Mouse (Mus musculus) limb, embryonic 15.5 days (tissue): ENCODE data around the gene Wscd1. TPM values are rescaled to one million over a fixed set of nuclear protein-coding genes. Genes with fewer than 3 reads are reported as not detected.
A peak's percentile ranks its signal among the peaks of the same experiment; 100 is the strongest.

Experiments used
- ATAC-seq: fragments of 200-750 bp; cut with Nextera tagmentation; 2 replicates; pipeline ENCODE4 v1.8.0; 2017; ENCODE audit warnings: low read depth, moderate TSS enrichment; ENCODE audit not compliant: insufficient number of reproducible peaks, low FRiP score, low TSS enrichment
- H3K27ac ChIP-seq: fragments of 300-500 bp; sonication (generic); 2 replicates; pipeline ENCODE4 v1.5.1; 2015; ENCODE audit warnings: moderate library complexity, mild to moderate bottlenecking, inconsistent platforms
- H3K27me3 ChIP-seq: fragments of 300-500 bp; sonication (generic); 2 replicates; pipeline ENCODE4 v1.6.1; 2015; ENCODE audit warnings: inconsistent platforms
- H3K36me3 ChIP-seq: fragments of 300-500 bp; sonication (generic); 2 replicates; pipeline ENCODE4 v1.6.1; 2015; ENCODE audit warnings: inconsistent platforms
- H3K4me1 ChIP-seq: fragments of 300-500 bp; sonication (generic); 2 replicates; pipeline ENCODE4 v1.6.1; 2015; ENCODE audit warnings: inconsistent platforms
- H3K4me2 ChIP-seq: fragments of 300-500 bp; sonication (generic); 2 replicates; pipeline ENCODE4 v1.6.1; 2015; ENCODE audit warnings: mild to moderate bottlenecking, inconsistent platforms
- H3K4me3 ChIP-seq: fragments of 300-500 bp; sonication (generic); 2 replicates; pipeline ENCODE4 v1.5.1; 2015; ENCODE audit warnings: mild to moderate bottlenecking, inconsistent platforms
- H3K9ac ChIP-seq: fragments of 300-500 bp; sonication (generic); 2 replicates; pipeline ENCODE4 v1.6.1; 2015; ENCODE audit warnings: inconsistent platforms
- H3K9me3 ChIP-seq: fragments of 300-500 bp; sonication (generic); 2 replicates; pipeline ENCODE4 v1.6.1; 2016; ENCODE audit warnings: inconsistent platforms
- WGBS: fragments of 180-500 bp; shearing (Covaris S2); methylation state at CpG from one replicate; pipeline ENCODE4 v1.1.7; 2015; 5-methylcytosine and 5-hydroxymethylcytosine counted together
- polyA plus RNA-seq: library from polyadenylated mRNA; unstranded; fragments of >200 nt; fragmentation: Nextera tagmentation; extraction: Ambion mirVana; gene quantifications from 2 replicates; pipeline ENCODE4 v1.2.1, GENCODE M21; 2015

Gene Wscd1
- polyA plus RNA-seq, 1 experiment from 2014 or later: 3.2 TPM

DNA sequence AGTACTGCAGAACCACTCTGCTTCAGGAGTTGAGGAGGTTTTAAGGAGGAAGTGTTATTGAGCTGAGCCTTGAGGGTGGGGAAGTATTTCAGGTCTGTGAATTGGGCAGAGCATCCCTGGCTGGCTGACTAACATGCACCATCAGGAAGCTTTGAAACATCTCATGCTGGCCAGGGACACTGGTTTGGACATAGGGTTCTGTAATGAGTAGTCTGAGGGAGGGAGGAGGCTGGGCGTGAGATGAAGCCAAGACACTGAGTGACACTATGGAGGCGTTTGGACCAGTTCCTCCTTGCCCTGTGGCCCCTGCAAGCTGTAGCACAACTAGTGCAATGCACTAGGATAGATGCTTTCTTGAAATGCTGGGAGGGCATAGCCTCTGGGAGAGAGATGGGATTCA lies 5.4 kb downstream of the Wscd1 start:
- WGBS: 63% methylated on average over 2 of the region's 2 CpGs
- Histone ChIP-seq H3K36me3 (no peaks in the 10 kb centered on the region), H3K27ac (no peak overlapping the region), H3K4me2 (no peak overlapping the region), H3K9ac (no peak overlapping the region), H3K4me3 (no peak overlapping the region), H3K9me3 (no peaks in the 10 kb centered on the region), H3K4me1 (peaks cover 15% of the 10 kb centered on the region), H3K27me3 (peaks cover 49% of the 10 kb centered on the region)
- no peak for ATAC-seq

DNA sequence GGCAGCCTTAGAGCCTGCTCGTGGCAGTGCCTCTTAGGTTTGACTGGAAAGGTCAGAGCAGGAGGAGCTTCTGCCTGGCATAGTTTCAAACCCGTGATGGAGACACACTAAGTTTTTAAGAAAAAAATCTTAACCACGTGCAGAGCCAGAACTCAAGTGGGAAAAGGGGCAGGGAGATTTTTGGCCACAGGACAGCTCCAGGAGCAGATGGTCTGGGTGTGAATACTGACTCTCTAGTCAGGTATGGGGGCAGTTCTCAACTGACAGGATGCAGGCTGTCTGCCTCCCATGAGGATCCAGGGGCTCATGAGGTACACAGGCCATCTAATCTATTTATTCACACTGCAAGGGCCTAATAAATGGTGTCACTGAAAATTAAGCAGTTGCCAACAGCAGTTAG lies 6.6 kb downstream of the Wscd1 start:
- H3K4me1 ChIP-seq: peaks cover 7% of the 10 kb centered on the region
- no peaks in the 10 kb centered on the region for H3K36me3 ChIP-seq
- no peak overlapping the region for H3K9ac ChIP-seq
- peaks cover 37% of the 10 kb centered on the region for H3K27me3 ChIP-seq
- H3K4me3 ChIP-seq: no peak overlapping the region
- 40% methylated on average over 3 of the region's 3 CpGs for WGBS
- H3K9me3 ChIP-seq: no peaks in the 10 kb centered on the region
- no peak for ATAC-seq
- no peak overlapping the region for H3K4me2 ChIP-seq
- H3K27ac ChIP-seq: no peak overlapping the region

DNA sequence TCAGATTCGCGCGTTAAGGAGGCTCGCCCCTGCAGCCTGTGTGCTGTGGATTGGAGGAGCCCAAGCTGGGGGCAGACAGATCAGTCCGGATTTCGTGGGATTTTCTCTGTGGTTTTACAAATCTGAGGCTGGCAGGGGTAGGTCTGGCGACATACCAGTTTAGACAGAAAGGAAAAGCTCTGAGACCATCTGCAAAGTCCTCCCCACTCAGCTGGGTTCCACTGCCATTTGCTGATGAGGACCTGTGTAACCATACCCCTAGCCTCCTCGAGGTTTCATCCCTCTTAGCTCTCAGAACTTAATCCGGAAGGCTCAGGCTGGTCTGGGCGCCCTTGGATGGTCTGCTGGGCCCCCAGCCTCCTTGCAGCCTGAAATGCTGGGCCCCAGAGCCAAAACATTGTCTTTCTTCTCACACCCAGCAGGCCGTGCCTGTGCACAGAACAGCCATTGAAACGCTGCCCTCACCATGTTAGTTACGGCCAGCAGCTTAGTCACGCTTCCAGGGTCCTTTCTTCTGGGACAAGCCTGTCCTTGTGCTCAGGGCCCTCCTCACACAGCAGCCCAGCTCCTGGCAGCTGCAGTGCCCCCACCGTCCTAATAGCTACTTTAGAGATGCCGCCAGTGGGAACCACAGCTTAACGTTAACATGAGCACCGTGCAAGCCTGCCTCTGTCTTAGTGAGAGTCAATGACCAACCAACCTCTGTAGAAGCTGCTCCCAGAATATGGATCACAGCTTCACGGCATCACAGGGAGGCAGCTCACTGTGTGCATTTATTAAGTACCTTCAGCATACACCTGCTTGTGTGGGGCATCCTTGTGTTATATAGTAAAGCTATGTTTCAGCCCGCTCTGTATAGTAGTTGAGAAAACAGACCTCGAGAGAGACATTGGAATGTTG lies 8.7 kb downstream of the Wscd1 start:
- ATAC-seq: peak; percentile 28; the same call in 1 of the 2 replicates
- H3K4me3 ChIP-seq: no peak overlapping the region
- H3K27me3 ChIP-seq: peaks cover 16% of the 10 kb centered on the region
- H3K9ac ChIP-seq: no peak overlapping the region
- no peak overlapping the region for H3K27ac ChIP-seq
- 0 out of 2 replicates have a peak, but pooled peaks cover 3% of the 10 kb centered on the region for H3K4me1 ChIP-seq
- no peaks in the 10 kb centered on the region for H3K9me3 ChIP-seq
- H3K4me2 ChIP-seq: no peak overlapping the region
- no peaks in the 10 kb centered on the region for H3K36me3 ChIP-seq
- 49% methylated on average over 21 of the region's 21 CpGs for WGBS

DNA sequence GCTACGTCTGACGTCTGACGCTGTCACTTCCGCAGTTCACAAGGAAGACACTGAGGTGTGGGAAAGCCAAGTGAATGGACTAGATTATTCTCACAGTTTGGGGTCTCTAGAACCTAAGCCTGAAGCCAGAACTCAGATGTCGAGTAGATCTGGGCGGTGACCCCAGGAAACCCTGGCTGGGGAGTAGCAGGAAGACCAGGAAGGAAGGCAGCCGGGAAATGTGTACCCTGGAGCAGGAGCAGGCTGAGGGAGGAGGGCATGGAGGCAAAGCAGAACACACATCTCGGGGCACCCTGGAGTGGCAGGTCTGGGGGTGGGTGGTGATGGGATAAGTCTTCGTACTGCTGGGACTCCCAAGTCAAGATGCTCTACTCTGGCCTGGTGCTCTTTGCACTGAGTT lies 11.3 kb downstream of the Wscd1 start:
- H3K27ac ChIP-seq: no peak overlapping the region
- H3K36me3 ChIP-seq: no peaks in the 10 kb centered on the region
- WGBS: 80% methylated on average over 9 of the region's 9 CpGs
- no peaks in the 10 kb centered on the region for H3K27me3 ChIP-seq
- H3K4me2 ChIP-seq: no peak overlapping the region
- no peak overlapping the region for H3K4me3 ChIP-seq
- no peak overlapping the region for H3K9ac ChIP-seq
- no peaks in the 10 kb centered on the region for H3K9me3 ChIP-seq
- 0 out of 2 replicates have a peak, but pooled peaks cover 3% of the 10 kb centered on the region for H3K4me1 ChIP-seq
- no peak for ATAC-seq

DNA sequence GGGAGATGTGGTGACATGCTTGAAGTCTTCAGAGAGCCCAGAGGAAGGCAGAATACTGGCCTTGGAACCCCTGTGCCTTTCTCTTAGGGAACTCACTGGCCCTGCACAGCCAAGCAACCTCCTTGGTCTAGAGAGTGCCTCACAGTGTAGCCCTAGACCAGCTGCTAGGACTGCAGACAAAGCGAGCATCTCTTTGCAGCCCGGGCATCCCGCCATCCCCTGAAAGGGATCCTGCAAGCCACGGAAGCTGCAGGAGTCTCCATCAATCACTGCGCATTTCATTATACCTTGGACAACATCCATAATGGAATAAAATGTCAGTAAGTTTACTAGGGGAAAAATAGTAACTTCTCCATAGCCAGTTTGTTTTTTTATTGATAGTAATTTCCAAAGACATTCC lies 13.4 kb downstream of the Wscd1 start:
- ATAC-seq: no peak
- 41% methylated on average over 5 of the region's 5 CpGs for WGBS

DNA sequence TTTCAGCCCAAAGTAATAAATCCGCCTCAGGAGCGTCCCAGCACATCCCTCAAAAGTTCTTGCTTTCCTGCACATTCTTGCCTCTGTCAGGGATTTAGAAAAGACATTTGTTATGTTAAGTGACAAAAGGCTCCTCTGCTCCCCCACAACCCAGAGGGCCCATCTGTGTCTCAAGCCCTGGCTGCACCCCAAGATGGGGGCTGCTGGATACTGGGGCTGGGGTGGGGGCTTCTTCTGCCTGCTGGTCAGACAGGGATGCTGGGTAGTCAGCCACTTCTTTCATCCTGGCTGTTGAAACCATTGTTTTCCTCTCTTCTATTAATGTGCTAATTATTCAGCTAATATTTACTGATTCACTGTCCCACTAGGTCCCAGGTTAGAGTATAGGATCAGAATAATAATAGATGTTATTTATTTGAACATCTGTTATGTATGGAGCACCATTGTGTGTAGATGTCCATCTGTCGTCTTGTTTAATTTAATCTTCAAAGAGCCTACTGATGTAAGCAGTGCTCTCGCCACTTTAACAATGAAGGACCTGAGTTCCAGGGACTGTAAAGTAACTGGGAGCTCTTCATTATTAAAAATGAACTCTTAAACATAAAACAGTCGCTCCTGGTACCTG lies 14.0 kb downstream of the Wscd1 start:
- Histone ChIP-seq H3K9me3 (no peaks in the 10 kb centered on the region), H3K27me3 (no peaks in the 10 kb centered on the region), H3K4me2 (no peak overlapping the region), H3K36me3 (no peaks in the 10 kb centered on the region), H3K4me1 (no peaks in the 10 kb centered on the region), H3K9ac (no peak overlapping the region), H3K27ac (no peak overlapping the region), H3K4me3 (no peak overlapping the region)
- ATAC-seq: no peak
- 38% methylated on average over 5 of the region's 5 CpGs for WGBS

More for the DNA sequence above, 13.4 kb downstream of the Wscd1 start:
- Histone ChIP-seq H3K27me3 (no peaks in the 10 kb centered on the region), H3K27ac (no peak overlapping the region), H3K4me3 (no peak overlapping the region), H3K4me2 (no peak overlapping the region), H3K9me3 (no peaks in the 10 kb centered on the region), H3K36me3 (no peaks in the 10 kb centered on the region), H3K9ac (no peak overlapping the region), H3K4me1 (0 out of 2 replicates have a peak, but pooled peaks cover 3% of the 10 kb centered on the region)

DNA sequence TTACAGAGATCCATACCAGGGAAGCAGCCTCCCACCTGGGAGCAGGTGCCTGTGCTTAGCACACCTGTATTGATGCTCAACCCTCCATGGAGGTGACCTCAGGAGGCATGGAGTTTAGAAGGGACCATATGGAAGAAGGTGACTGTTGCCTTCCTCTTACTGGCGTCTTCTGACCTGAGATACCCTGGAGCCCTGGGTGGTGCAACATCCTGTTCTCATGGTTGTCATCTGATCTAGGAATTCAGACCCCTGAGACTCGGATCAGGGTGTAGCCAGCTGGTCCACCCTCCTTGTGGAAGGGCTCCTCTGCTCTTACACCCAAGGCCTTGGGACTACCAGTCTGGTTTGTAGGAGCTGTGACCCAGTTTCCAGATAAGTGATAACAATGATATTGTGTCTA lies 15.0 kb downstream of the Wscd1 start:
- Histone ChIP-seq H3K27me3 (no peaks in the 10 kb centered on the region), H3K36me3 (no peaks in the 10 kb centered on the region), H3K4me2 (no peak overlapping the region), H3K4me1 (no peaks in the 10 kb centered on the region), H3K9me3 (no peaks in the 10 kb centered on the region), H3K27ac (no peak overlapping the region), H3K9ac (no peak overlapping the region), H3K4me3 (no peak overlapping the region)
- ATAC-seq: no peak
- WGBS: 64% methylated on average over 2 of the region's 2 CpGs

DNA sequence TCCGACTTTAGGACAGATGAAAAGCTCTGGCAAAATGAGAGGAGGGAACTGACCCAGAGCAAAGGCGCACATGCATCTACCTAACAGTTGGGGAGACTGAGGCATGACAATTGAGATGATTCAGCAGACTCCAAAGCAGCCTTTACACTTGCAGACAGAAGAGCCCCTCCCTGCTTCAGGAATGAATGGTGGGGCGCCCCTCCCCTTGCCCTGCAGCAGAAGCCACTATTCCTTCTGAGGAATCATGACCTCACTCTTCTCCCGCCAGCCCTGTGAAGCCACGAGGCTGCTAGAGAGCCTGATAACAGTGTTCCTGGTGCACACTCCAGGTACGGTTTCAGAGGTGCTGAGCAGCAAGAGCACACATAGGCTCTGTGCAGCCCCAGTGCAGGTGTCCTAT lies 15.6 kb downstream of the Wscd1 start:
- Histone ChIP-seq H3K9me3 (no peaks in the 10 kb centered on the region), H3K9ac (no peak overlapping the region), H3K4me2 (no peak overlapping the region), H3K4me3 (no peak overlapping the region), H3K27me3 (no peaks in the 10 kb centered on the region), H3K36me3 (no peaks in the 10 kb centered on the region), H3K4me1 (no peaks in the 10 kb centered on the region), H3K27ac (no peak overlapping the region)
- 57% methylated on average over 6 of the region's 6 CpGs for WGBS
- no peak for ATAC-seq

DNA sequence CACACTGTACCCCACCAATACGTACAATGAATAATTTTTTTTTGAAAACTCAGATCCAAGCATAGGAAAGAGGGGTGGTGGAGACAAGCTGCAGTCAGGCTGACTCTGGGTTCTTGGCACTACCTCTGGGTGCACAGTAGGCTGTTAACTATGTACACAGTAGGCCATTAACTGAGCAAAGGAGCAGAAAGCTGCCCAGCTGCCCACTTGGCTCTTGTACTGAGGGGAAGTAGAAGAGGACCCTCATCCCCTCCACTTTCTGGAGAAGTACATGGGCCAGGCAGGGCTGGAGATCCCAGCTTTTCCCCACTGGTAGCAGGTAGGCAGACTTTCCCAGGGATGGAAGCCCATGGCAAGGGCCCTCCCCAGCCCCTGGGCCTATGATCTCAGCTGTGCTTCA lies 16.7 kb downstream of the Wscd1 start:
- H3K27ac ChIP-seq: no peak overlapping the region
- no peak overlapping the region for H3K9ac ChIP-seq
- 97% methylated on average over 1 of the region's 1 CpGs for WGBS
- no peak overlapping the region for H3K4me2 ChIP-seq
- no peaks in the 10 kb centered on the region for H3K4me1 ChIP-seq
- H3K4me3 ChIP-seq: no peak overlapping the region
- no peaks in the 10 kb centered on the region for H3K9me3 ChIP-seq
- no peaks in the 10 kb centered on the region for H3K27me3 ChIP-seq
- no peak for ATAC-seq
- no peaks in the 10 kb centered on the region for H3K36me3 ChIP-seq

DNA sequence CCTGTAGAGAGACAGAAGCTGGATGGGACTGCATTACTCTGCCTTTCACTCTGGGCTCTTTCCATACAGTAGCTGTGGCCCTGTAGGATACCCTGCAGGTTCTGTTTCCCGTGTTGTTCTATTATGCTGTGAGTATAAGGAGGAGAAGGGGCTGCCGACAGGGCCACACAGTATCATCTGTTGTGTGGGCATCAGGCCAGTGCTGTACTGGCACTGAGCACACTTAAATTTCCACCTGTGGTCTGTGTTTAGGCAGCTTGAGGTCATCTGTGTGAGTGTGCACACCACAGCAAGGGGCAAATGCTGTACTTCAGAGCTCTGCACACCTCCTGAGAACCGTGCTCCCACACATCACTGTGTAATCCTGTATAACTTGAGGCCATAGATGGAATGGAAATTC lies 18.0 kb downstream of the Wscd1 start:
- WGBS: 80% methylated on average over 3 of the region's 3 CpGs
- no peak overlapping the region for H3K9ac ChIP-seq
- no peak for ATAC-seq
- H3K4me2 ChIP-seq: no peak overlapping the region
- no peaks in the 10 kb centered on the region for H3K9me3 ChIP-seq
- H3K4me3 ChIP-seq: no peak overlapping the region
- no peaks in the 10 kb centered on the region for H3K36me3 ChIP-seq
- H3K27ac ChIP-seq: no peak overlapping the region
- H3K27me3 ChIP-seq: no peaks in the 10 kb centered on the region
- H3K4me1 ChIP-seq: no peaks in the 10 kb centered on the region

DNA sequence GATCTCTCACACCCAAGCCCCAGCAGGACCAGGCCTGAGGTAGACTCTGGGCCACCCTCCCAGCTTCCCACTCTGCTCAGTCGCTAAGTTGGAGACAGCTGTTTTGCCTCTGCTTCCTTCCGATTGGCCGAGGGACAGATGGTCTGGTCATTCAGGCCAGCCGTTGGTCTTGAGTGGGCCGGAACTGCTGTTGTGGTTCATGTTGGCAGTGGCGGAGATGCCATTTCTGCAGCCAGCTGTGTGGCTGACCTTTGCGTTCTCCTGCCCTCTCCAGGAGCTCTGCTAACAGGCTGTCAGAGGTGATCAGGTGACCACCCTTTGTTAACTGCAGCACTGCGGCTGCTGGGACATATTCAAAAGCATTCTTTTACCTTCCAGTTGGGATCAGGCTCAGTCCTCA lies 20.0 kb downstream of the Wscd1 start:
- ATAC-seq: no peak
- no peaks in the 10 kb centered on the region for H3K36me3 ChIP-seq
- no peak overlapping the region for H3K9ac ChIP-seq
- no peaks in the 10 kb centered on the region for H3K9me3 ChIP-seq
- H3K4me1 ChIP-seq: peaks cover 4% of the 10 kb centered on the region; the same call in 1 of the 2 replicates
- peaks cover 5% of the 10 kb centered on the region; the same call in 1 of the 2 replicates for H3K27me3 ChIP-seq
- H3K4me2 ChIP-seq: no peak overlapping the region
- no peak overlapping the region for H3K4me3 ChIP-seq
- H3K27ac ChIP-seq: no peak overlapping the region
- 41% methylated on average over 8 of the region's 8 CpGs for WGBS

DNA sequence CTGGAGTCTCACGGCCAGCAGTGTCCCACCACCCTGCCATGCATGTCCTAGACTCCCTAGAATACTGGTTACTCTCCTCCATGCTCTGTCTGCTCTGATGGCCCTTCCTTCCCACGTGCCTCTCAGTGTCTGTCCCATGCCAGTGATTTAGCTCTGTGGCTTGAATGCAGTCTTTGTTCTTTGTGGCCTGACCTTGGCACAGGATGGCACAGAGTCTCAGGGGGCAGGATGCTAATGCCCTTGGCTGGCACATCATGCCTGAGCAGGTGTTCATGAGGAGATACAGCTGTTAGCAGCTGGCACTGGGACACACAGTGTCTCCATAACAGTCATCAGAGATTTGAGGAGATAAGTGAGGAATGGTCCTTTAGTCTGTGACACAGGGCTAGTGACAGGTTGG lies 20.8 kb downstream of the Wscd1 start:
- peaks cover 5% of the 10 kb centered on the region; the same call in 1 of the 2 replicates for H3K27me3 ChIP-seq
- WGBS: 65% methylated on average over 2 of the region's 2 CpGs
- no peak for ATAC-seq
- no peak overlapping the region for H3K27ac ChIP-seq
- peaks cover 4% of the 10 kb centered on the region; the same call in 1 of the 2 replicates for H3K4me1 ChIP-seq
- H3K36me3 ChIP-seq: no peaks in the 10 kb centered on the region
- no peaks in the 10 kb centered on the region for H3K9me3 ChIP-seq
- H3K9ac ChIP-seq: no peak overlapping the region
- no peak overlapping the region for H3K4me2 ChIP-seq
- H3K4me3 ChIP-seq: no peak overlapping the region
